Mouse (Mus musculus) liver, postnatal 0 days (tissue): ENCODE measurements around the gene Gm20388.

ENCODE experiments used
- CTCF ChIP-seq: sonication (generic); IDR thresholded peaks from 2 replicates; pipeline ENCODE4 v1.5.1; 2016; ENCODE audit warnings: antibody characterized with exemption, low read depth
- EP300 ChIP-seq: IDR thresholded peaks from 2 replicates; pipeline ENCODE4 v1.6.1; 2016; ENCODE audit warnings: antibody characterized with exemption, low read depth, mild to moderate bottlenecking

DNA sequence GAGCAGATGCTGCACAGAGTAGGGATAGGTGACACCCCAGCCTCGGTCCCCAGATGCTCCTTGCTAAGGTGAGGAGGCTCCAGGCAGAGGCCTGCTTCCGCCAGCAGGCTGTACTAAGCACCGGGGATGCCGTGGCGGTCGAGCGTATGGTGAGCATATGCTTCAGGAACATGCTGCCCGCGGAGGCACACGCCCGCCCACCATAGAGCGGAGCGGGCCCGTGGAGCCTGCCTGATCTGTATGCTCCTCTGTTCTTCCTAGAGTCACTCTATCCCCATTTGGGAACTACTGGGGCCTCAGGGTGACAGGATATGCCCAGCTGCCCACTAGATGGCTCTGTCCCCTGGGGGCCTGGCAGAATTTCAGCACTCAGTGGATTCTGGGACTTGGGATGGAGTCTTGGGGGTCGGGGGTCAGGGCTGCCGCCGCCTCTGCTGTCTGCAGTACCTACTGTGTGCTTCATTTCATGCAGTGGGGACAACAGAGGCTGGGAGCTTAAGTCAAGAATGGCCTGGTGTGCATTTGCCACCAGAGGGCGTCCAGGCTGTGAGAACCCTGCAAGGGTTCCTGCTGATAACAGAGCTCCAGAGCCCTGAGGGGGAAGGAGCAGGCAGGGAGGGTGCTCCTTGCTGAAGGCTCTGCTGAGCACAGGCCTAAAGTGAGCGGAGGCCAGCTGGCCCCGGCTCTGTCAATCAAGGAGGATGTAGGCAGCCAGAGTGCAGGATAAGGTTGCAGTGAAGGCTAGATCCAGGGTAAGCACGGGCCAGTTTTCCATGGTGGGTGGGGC lies 377.7 kb downstream of the Gm20388 start:
- peak; percentile 95 for TF ChIP-seq CTCF
- no peak for TF ChIP-seq EP300
